Mouse (Mus musculus) kidney, postnatal 10 days (tissue): ENCODE data around the gene Cnksr1.
"Not testable (repeated sequence)": the region's sequence is repeated elsewhere in the genome, so short reads cannot be mapped to it uniquely, and the experiment has no call there.

ENCODE experiments used
- DNase-seq: peaks from one replicate; pipeline ENCODE4 v3.0.0; 2021; ENCODE audit warnings: mixed read lengths

Cnksr1 gene

DNA sequence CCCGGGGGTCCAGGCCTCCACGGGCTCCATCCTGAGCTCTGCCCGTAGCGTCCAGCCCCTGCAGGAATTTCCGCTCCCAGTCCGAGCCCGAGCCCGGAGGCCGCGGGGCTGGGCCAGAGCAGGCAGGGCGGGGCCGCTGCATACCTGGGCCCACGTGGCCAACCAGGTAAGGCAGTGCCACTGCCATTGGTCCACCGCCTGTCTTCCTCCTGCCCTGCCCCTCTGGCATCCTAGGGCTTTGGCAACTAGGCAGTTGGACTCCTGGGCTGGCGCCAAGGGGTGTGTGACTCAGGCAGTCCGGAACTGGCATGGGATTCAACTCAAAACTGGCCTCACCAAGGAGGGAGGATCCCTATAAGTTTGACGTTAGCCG is at the start of gene Cnksr1:
Gene Cnksr1, minus strand, starts transcription at position 121 of the 373 bp plus-strand sequence.
- DNase-seq: peak; percentile 90

DNA sequence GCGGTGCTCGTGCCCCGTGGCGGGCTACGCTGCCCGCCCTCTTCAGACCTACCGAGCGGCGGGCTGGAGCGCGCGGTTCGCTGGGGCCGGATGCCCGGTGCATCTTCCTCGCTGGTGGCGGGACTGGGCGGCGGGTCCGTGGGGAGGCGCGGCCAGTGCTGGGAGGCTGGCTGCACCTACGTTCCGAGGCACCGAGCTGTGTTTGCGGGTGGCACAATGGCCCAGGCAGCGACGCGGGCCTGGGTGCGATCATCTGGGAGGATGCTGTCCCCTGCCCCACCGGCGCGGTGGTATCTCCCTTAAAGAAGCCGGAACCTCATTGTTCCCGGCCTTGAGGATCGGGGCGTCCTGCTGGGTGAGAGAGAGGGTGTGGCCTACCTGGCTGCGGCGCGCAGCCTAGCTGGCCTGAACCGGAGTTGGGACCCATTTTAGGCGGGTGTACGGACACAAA is 49.4 kb upstream of the Cnksr1 start, which contains the start of gene Pdik1l:
Gene Pdik1l, minus strand, starts transcription at position 321 of the 451 bp plus-strand sequence.
- peak; percentile 85 for DNase-seq

DNA sequence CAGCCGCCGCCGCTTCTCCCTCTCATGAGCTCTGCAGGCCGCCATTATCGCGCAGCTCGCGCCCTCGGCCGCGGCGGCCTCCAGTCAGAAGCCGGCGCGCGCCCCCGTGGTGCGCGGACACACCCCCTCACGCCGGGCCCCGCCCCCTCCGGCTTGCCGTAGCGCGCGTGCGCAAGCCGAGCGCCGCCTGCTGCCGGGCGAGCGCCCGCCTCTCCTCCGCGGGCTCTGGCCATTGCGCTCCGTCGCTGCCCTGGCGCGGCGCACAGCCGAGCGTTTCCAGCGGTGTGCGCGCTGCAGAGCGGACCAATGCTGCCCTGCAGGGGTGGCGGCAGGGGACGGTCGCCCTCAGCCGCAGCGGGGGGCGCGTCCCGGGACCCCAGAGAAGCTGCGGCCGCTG is 49.0 kb upstream of the Cnksr1 start:
- peak; percentile 97 for DNase-seq

DNA sequence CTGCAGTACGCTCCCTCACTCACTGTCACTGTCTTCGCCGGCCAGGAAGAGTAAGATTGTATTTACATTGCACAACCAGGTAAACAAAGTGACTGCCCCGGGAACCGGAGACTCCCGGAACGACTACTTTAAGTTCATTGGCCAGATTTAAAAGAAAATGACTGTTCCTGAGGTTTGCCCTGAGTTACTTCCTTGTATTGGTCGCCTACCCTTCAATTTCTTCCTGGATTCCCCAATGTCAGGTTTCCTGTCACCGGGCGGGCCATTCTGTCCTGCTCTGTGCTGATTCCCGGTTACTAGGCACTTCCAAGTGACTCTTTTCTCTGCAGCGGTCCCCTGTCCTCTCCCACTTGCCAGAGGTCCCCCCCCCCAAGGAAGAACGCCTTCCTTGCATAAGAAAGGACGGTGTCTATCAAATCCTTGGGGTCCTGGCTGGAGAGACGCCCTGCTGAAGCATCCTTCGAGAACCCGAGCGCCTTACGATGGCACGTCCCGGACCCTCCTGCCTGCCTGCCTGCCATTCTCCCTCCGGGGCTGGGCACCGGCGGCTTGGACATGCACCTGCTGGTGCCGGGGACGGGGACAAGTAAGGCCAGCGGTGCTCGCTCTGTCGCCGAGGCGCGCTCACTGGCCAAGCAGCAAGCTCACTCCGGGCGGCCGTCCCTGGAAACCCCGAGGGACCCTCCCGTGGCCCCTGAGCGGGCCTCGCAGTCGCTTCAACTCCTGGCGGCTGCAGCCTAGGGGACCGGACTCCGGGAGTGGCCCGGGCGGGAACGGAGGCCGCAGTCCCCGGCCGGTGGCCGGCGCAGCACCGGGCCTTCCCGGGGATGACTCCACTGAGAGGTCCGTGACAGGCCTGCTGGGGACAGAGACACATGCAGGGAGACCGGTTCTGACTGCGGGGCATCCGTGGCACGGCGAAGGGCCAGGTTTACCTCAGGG is 48.3 kb upstream of the Cnksr1 start:
- DNase-seq: peak; percentile 63

DNA sequence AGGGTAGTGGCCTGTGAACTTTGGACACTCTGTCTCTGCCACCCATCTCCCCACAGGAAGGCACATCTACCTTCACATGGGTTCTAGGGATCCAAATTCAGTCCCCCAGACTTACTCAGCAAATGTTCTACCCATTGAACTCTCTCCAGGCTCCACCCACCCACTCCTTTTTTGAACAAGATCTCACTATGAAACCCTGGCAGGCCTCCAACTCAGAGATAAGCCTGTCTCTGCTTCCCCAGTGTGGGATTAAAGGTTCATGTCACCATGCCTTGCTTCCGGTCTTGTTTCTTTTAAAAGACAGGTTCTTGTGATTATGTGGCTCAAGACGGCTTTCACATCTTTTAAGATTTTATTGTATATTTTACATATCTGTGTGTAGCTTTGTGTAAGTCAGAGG is 46.7 kb upstream of the Cnksr1 start:
- DNase-seq: no peak

DNA sequence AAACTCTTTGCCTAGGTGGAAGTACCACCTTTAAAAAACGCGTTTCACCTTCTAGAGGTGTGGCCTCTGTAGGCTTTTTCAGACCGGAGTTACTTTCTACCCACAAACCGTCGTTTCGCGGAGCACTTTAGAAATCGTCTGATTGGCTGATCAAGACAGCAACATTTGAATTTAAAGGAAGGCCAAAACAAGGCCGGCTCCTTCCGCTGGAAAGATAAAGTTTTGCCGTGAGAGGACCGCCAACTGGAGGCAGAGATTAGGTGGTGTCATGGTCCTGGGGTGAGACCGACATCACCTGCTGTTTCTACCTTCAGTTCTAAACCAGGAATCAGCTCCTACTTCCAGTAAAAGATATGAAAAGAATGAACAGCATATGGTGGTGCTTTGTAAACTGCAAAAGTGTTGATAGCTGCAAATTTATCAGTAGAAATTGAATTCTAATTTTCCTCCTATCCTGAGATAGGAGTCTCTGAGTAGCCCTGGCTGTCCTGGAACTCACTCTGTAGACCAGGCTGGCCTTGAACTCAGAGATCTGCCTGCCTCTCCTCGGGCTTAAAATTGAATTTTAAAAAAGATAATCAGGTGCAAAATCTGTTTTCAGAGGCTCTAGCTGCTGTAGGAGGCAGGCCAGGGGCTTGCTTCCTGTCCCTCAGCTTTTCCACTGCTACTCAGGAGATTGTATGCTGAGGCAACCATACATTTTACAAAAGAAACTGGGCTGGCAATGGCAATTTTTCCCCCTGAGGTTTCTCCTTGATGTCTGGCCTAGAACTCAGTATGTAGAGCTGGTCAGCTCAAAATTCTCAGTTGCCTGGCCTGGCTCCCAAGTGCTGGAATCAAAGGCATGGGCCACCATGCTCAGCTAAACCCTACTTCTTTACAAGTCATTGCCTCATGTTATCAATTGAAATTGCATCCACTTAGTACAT is 35.5 kb upstream of the Cnksr1 start:
- DNase-seq: peak; percentile 27

DNA sequence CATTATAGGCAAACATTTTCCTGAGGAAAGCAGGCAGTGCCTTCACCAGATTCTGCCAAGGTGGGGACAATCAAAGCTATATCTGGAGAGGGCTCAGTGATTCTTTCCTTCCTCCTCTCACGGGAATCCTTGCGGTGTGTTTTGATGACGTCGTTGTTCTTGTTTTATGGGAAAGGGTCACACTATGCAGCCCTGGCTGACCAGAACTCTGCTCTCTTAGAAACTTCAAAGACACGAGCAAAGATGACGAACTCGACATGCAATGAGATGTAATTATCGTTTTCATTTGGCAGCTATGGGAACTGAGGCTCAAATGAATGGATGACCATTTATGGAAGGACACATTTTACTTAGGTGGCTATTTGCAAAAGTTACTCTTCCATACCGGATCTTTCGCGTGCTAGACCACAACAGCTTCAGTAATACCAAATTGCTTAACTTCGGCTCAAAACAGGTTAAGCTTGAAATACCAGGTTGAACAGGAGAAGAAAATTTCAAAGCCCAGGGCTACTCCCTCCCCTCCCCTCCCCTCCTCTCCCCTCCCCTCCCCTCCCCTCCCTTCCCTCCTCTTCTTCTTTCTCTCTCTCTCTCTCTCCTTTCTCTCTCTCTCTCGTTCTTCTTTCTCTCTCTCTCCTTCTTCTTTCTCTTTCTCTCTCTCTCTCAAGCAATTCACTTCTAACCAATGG is 34.7 kb upstream of the Cnksr1 start:
- DNase-seq: no peak

DNA sequence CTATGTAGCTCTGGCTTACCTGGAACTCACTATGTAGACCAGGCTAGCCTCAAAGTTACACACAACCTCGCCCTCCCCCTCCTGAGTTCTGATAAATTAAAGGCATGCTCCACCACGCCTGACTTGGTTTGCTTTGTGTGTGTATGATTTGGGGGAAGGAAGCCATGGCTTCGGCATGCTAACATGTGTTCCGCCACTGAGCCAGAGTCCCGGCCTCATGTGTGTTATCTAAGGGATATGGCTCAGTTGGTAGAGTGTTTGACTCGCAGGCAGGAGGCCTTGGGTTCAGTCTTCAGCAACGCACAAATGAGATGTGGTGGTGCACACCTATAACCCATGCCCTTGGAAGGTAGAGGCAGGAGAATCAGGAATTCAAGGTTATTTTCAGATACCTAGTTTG is 33.8 kb upstream of the Cnksr1 start:
- DNase-seq: no peak

DNA sequence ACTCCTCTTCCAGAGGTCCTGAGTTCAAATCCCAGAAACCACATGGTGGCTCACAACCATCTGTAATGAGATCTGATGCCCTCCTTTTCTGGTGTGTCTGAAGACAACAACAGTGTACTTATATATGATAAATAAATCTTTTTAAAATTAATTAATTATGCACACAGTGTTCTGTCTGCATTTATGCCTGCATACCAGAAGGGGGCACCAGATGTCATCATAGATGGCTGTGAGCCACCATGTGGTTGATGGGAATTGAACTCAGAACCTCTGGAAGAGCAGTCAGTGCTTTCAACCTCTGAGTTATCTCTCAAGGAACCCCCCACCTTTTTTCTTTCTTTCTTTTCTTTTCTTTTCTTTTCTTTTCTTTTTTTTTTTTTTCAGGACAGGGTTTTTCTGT is 31.4 kb upstream of the Cnksr1 start:
- DNase-seq: not testable (repeated sequence)

DNA sequence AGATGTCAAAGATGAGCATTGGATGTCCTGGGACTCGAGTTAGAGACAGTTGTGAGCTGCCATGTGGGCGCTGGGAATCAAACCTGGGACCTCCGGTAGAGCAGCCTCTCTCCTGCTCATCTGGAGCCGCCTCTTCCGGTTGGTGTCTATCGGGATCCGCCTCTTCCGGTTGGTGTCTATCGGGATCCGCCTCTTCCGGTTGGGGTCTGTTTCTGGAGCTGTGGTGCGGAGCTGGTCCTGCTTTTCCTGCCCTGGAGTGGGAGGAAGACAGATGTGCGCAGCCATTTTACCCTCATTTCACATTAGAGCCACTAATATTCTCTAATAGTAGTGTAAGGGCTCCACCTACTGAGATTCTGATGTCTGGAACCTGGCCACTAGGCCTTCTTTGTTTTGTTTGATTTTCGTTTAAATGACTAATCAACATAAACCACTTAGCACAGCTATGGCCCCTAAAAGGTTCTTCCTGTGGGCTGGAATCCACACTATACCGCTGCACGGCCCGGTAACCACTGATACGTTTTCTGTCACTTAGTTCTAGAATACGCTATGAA is 30.0 kb upstream of the Cnksr1 start:
- no peak for DNase-seq

DNA sequence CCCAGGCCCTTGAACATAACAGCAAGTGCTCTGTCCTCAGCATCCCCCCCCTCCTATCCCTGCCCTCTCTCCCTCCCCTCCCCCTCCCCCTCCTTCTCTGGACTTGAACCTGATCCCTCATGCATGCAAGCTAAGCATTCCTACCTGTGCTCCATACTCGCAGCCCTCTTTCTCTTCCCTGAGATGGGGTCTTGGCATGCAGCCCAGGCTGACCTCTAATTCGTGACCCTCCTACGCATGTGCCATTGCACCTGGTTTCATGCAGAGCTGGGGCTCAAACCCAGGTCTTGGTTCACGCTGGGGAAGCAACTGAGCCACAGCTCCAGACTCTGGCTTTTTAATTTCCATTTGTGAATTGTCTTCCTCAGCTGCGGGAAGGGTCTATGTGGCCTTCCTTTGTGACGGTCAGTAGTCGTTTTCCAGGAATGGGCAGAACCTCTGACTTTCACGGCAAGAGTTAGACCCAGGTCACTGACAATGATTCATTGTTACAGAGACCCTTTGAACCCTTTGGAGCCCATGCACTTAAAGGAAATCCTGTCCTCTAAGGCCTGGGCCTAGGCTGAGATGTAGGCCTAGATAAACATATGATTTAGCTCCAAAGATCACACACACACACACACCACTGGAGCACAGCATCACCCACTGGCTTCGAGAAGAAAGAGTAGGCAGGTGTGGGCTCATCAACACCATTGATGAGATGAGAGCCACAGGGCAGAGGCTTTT is 27.8 kb upstream of the Cnksr1 start:
- peak; percentile 36 for DNase-seq

DNA sequence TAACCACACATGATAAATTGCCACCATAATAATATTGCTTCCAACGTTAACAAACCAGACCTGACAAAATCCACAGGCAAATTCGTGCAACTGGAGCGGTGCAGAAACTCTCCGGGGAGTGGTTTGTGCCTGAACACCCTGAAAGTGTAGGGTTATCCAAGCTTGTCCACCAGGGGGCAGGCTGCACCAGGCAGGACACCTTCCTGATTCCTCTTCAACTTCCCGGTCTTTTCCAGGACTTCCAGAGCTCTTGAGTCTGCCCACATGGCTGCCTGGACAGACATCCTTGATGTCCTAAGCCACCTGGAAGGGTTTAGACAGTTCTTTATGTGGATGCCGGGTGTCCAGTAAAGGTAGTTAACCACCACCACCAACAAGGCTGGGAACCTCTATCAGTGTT is 25.0 kb upstream of the Cnksr1 start:
- peak; percentile 84 for DNase-seq

DNA sequence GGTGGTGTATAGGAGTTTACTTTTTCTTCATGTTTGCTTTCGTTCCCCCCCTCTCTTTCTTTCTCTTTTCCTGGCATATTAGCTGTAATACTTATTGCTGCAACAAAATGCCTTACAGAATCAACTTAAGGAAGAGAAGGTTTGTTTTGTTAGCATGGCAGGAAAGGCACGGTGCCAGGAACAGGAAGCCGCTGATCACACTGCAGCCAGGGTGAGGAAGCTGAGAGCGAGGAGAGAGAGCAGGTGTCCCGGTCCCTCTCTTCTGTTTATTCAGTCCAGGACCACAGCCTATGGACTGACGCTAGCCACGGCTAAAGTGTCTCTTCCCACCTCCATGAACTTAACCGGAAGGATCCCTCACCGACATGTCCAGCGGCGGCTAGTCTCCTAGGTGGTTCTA is 20.2 kb upstream of the Cnksr1 start:
- DNase-seq: peak; percentile 61

DNA sequence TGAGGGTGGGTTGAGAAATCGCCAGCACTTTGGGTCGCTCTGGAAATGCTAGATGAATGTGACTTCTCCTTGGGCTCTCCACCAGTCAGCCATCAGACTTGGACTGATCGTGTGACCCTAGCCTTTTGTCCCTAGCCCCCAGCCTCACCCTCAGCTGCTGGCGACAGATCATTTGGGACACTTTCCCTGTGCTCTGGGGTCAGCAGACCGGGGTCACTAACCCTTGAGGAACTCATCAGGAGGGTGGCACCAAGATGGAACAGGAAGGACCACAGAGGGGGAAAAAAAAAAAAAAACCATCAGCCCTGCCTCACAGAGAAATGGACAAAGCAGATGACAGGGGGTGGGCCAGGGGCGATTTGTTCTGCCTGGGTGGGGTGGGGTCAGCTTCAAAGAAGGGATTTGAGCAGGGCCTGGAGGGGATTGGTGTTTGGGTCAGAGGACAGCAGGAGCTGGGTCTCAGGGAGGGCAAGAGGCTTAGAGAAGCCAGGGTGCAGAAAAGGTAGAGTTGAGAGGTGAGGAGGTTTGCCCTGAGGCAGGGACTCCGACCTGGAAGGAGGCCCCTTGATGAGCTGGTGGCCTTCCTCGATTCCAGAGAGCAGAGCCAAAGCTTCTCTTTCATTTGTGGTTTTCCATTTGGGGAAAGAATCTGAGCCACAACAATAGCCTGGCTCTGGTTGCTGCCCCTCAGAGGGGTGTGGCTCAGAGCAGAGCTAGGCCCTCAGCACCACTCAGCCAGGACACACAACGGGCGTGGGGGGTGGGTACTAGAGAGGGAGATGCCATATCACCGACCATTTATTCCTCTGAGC is 19.2 kb upstream of the Cnksr1 start:
- no peak for DNase-seq

DNA sequence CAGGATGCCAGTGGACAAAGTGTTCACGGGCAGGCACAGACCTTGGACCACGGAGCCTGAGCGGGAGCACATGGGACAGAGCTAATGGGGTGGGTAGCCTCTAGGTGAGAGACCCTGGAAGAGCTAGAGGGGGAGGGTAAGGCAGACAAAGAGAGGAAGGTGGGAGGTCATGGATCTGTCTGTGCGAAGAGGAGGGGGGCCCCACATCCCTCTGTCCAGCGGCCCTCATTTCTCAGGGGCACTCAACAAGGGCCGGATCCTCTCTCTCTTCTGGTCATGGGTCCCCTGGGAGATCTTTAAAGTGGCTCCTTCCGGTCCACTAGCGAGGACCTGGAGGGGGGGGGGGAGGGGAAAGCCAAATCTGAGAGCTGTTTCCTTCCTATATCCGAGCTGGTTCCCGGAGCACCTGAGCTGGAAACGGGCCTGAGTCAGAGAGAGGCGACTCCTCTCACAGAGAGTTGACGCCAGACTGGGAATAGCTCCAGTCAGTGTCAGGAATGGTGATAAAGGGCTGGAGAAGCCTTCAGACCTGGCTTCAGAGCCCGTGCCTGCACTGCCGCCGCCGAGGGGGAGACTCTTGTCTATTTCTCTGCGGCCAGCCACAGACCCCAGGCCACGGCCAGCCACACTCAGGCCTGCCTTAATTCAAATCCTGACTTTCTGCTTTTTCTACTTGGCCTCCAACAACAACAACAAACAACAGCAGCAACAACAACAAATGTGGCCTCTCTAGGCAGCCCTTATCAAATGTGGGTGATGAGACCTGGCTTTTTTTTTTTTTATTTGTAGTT is 18.4 kb upstream of the Cnksr1 start:
- peak; percentile 70 for DNase-seq

DNA sequence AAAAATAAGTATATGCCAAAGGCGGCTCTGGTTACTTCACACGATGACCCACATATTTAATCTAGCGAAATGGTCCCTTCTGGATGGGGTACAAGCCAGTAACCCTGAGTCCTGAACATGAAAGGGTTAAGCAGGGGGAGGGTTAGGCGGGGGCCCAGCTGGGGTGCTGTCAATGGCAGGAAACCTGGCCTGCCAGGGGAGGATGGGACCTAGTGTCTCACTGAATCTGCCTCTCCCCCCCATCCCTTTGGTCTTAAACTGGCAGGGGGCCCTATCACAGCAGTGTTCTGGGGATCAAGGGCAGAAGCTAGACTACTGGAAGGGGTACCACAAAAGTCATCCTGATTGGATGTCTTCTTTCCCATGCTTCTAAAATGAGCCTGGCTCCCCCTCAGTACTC is 17.7 kb upstream of the Cnksr1 start:
- DNase-seq: peak; percentile 62

DNA sequence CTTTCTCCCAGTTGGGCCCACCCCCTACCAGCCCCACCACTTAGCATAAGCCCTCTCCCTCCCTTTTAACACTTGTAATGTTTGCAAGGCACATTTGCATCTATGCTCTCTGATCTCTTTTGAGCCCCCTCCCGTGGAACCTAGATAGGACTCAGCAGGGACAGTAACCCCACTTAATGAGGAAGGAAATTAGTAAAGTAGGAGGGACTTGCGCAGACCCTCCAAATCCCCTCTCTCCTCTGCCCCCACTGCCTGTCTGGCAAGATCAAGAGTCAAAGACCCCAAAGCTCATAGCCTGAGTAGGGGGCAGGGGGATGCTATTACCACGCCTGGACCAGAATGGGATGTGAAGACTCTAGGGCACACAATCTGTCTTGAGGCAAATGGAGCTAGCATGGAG is 16.6 kb upstream of the Cnksr1 start:
- no peak for DNase-seq

DNA sequence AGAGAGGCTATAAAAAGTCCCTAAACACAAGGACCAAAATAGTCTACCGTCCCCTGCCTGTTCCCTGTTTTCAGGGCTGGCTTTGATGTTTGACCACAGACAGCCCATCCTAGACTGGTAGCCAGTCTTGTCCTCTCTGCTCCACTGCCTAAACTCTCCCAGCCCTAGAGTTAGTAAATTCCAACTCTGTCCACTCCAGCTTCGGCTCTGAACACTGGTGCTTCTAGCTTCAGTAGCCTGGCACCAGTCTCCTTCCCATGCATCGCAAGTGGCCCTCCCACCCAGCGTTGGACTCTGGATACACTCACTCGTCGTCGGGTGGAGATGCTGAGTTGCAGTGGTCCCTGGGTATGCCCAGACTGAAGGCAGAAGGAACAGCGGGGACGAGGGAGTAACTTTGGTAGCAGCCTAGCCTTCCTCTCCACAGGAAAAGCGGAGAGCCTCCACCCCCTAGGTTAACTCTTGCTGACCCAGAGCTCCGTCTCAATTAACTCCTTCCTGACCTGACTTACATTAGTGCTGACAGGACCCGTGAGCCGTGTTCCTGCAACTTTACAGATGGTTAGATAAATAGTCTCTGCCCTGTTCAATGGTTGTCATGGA is 15.6 kb upstream of the Cnksr1 start, which contains the start of gene Grrp1:
Gene Grrp1, minus strand, starts transcription at position 385 of the 603 bp plus-strand sequence.
- DNase-seq: peak; percentile 66

DNA sequence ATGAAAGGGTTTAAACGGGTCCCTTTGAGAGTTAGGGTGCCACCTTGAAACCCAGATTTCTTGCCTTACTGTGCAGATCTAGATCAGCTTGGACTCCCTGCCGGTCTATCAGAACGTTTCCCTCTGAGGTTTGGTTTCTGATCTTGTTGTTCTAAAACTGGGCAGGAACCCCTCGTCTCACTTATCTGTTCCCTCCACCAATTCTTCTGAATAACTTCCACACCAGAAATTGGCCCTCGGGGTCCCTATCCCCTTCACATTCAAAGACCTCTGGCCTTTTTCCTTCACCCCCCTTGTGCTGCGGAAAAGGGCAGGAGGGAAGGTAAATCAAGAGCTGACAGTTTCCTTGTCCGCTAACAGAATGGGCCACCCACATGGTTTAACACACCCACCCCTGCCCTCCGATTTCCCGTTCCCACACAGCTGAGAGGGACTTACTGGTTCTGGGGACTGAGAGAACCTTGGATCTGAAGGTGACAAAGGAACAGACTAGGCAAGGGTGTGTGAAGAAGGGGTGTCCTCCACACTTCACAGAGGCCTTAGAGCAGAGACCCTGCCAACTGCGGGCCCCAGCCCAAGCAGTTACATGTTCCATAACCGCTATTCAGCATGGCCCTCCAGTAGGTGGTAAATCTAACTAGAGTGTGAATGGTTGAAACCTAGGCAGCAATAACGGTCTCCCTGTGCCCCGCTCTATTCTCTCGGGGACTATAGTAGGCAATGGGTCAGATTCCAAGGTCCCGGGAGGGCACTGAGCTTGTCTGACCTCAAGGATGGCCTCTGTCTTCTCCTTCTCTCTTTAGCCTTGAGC is 14.9 kb upstream of the Cnksr1 start:
- peak; percentile 60 for DNase-seq
